Mouse (Mus musculus): ENCODE results near the gene Pola2.

DNA sequence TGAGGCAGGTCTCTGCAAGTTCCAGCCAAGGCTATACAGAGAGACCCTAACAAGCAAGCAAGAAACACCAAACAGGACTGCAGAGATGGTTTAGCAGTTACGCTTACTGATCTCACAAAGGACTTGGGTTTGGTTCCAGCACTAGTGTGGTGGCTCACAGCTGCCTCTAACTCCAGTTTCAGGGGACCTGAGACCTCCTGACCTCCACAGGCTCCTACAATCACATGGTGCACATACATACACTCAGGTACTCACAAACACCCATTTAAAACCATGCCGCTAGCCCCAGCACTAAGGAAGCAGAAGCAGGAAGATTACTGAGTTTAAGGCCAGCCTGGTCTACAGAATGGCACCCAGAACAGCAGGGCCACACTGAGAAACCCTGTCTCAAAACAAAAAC lies 802 bp upstream of the Pola2 start:
- TF ChIP-seq EP300 (IDR thresholded peaks at IDR 0.05): no peak
- no peak for TF ChIP-seq CTCF (IDR thresholded peaks at IDR 0.05)

Data from lung, postnatal 0 days (tissue).